Mouse (Mus musculus): Measurements from ENCODE around the gene Nfix.

- TF ChIP-seq CTCF (IDR thresholded peaks at IDR 0.05; ENCODE audit: low read depth, low read length), result no peak
- no peak for TF ChIP-seq POLR2A (IDR thresholded peaks at IDR 0.05; ENCODE audit: insufficient read depth, low read length)
- TF ChIP-seq EP300 (IDR thresholded peaks at IDR 0.05; ENCODE audit: insufficient read depth, low read depth, low read length), result no peak
These were observed 26.8 kb downstream of the Nfix start for GRCm38 (mm10) chr8:84773304-84773703.

Measured in ES-Bruce4 (cell line).